Mouse (Mus musculus) liver, adult 2 months (tissue): ENCODE measurements at regions not wholly inside any gene's neighbourhood (a gene's known extent, or its start where the extent isn't known, plus 50 kb on each side); places are given as distances from the start of the nearest gene placed in this dataset.

Experiments
- DNase-seq: peaks from one replicate; pipeline ENCODE4 v3.0.0-alpha.2; 2011; ENCODE audit warnings: low read depth, low spot score; ENCODE audit errors: extremely low read depth
- H3K27ac ChIP-seq: fragments of 200-500 bp; replicated peaks from 2 replicates; pipeline ENCODE4 v1.5.1; 2012; ENCODE audit warnings: low read depth, mild to moderate bottlenecking, control low read depth, inconsistent platforms, low read length; ENCODE audit not compliant: insufficient read depth
- H3K27me3 ChIP-seq: fragments of 200-500 bp; 2 replicates; pipeline ENCODE4 v1.6.1; 2012; ENCODE audit warnings: mild to moderate bottlenecking, moderate library complexity, low read length, inconsistent platforms; ENCODE audit not compliant: control insufficient read depth, insufficient read depth
- H3K36me3 ChIP-seq: fragments of 200-500 bp; 2 replicates; pipeline ENCODE4 v1.6.1; 2012; ENCODE audit warnings: low read length, inconsistent platforms; ENCODE audit not compliant: control insufficient read depth, insufficient read depth
- H3K4me1 ChIP-seq: fragments of 200-500 bp; 2 replicates; pipeline ENCODE4 v1.6.1; 2011; ENCODE audit warnings: low read length; ENCODE audit not compliant: control insufficient read depth, insufficient read depth
- H3K4me3 ChIP-seq: fragments of 200-500 bp; 2 replicates; pipeline ENCODE4 v1.5.1; 2011; ENCODE audit warnings: low read depth, mild to moderate bottlenecking, control low read depth, low read length, moderate library complexity; ENCODE audit not compliant: insufficient read depth
- H3K79me2 ChIP-seq: fragments of 200-500 bp; 2 replicates; pipeline ENCODE4 v1.6.1; 2012; ENCODE audit warnings: inconsistent platforms, mild to moderate bottlenecking, low read length, moderate library complexity; ENCODE audit not compliant: control insufficient read depth, insufficient read depth
- H3K9ac ChIP-seq: fragments of 200-500 bp; 2 replicates; pipeline ENCODE4 v1.6.1; 2012; ENCODE audit warnings: low read depth, mild to moderate bottlenecking, control low read depth, inconsistent platforms, low read length
- CTCF ChIP-seq: fragments of 200-500 bp; IDR thresholded peaks from 2 replicates; pipeline ENCODE4 v1.5.1; 2011; ENCODE audit warnings: low read depth, low read length, control low read depth
- POLR2A ChIP-seq: fragments of 200-500 bp; IDR thresholded peaks from 2 replicates; pipeline ENCODE4 v1.6.1; 2011; ENCODE audit warnings: low read length, control low read depth; ENCODE audit not compliant: insufficient read depth; ENCODE audit errors: extremely low read depth
- WGBS: fragments of 180-500 bp; shearing (Covaris S2); methylation state at CpG from one replicate; pipeline ENCODE4 v1.1.7; 2018; 5-methylcytosine and 5-hydroxymethylcytosine counted together

GRCm38 (mm10) chr12:49732351-49732750, 347.4 kb downstream of the Gm43517 start:
- no peak for DNase-seq
- Histone ChIP-seq H3K79me2 (no peaks in the 10 kb centered on the region), H3K36me3 (no peaks in the 10 kb centered on the region), H3K4me3 (no peak overlapping the region), H3K4me1 (no peaks in the 10 kb centered on the region), H3K27ac (no peak overlapping the region), H3K9ac (no peak overlapping the region), H3K27me3 (no peaks in the 10 kb centered on the region)
- no peak for TF ChIP-seq POLR2A
- TF ChIP-seq CTCF = no peak

- Histone ChIP-seq H3K4me1 (no peaks in the 10 kb centered on the region), H3K27ac (no peak overlapping the region), H3K36me3 (no peaks in the 10 kb centered on the region), H3K9ac (no peak overlapping the region), H3K79me2 (no peaks in the 10 kb centered on the region), H3K4me3 (no peak overlapping the region), H3K27me3 (no peaks in the 10 kb centered on the region)
- 70% methylated on average over 4 of the region's 4 CpGs for WGBS
- no peak for DNase-seq
- TF ChIP-seq CTCF = no peak
- TF ChIP-seq POLR2A = no peak
These were observed 352.1 kb downstream of the Gm43517 start for GRCm38 (mm10) chr12:49737100-49737499.

GRCm38 (mm10) chr12:49739960-49740740, 355.2 kb downstream of the Gm43517 start:
- no peak overlapping the region for H3K9ac ChIP-seq
- H3K27me3 ChIP-seq = no peaks in the 10 kb centered on the region
- no peaks in the 10 kb centered on the region for H3K4me1 ChIP-seq
- H3K79me2 ChIP-seq = no peaks in the 10 kb centered on the region
- no peak overlapping the region for H3K27ac ChIP-seq
- H3K36me3 ChIP-seq = no peaks in the 10 kb centered on the region
- TF ChIP-seq POLR2A (no peak), CTCF (no peak)
- 77% methylated on average over 12 of the region's 12 CpGs for WGBS
- DNase-seq = no peak
- no peak overlapping the region for H3K4me3 ChIP-seq

- no peaks in the 10 kb centered on the region for H3K4me1 ChIP-seq
- no peak overlapping the region for H3K4me3 ChIP-seq
- no peak overlapping the region for H3K9ac ChIP-seq
- H3K79me2 ChIP-seq = no peaks in the 10 kb centered on the region
- H3K27me3 ChIP-seq = no peaks in the 10 kb centered on the region
- H3K36me3 ChIP-seq = no peaks in the 10 kb centered on the region
- no peak overlapping the region for H3K27ac ChIP-seq
- WGBS = 86% methylated on average over 2 of the region's 2 CpGs
- no peak for DNase-seq
- TF ChIP-seq CTCF (no peak), POLR2A (no peak)
These were observed 358.4 kb downstream of the Gm43517 start for GRCm38 (mm10) chr12:49743402-49743801.

- H3K27me3 ChIP-seq = no peaks in the 10 kb centered on the region
- no peak for DNase-seq
- H3K9ac ChIP-seq = no peak overlapping the region
- no peak overlapping the region for H3K4me3 ChIP-seq
- no peak overlapping the region for H3K27ac ChIP-seq
- TF ChIP-seq POLR2A = no peak
- TF ChIP-seq CTCF = no peak
- WGBS = 84% methylated on average over 2 of the region's 2 CpGs
- H3K36me3 ChIP-seq = no peaks in the 10 kb centered on the region
- no peaks in the 10 kb centered on the region for H3K4me1 ChIP-seq
- no peaks in the 10 kb centered on the region for H3K79me2 ChIP-seq
These were observed 362.1 kb downstream of the Gm43517 start for GRCm38 (mm10) chr12:49747081-49747480.

- Histone ChIP-seq H3K27ac (no peak overlapping the region), H3K27me3 (no peaks in the 10 kb centered on the region)
- 75% methylated on average over 4 of the region's 4 CpGs for WGBS
These were observed 373.4 kb downstream of the Gm43517 start for GRCm38 (mm10) chr12:49758391-49758790.

More at GRCm38 (mm10) chr12:49758391-49758790, 373.4 kb downstream of the Gm43517 start:
- no peaks in the 10 kb centered on the region for H3K36me3 ChIP-seq
- H3K4me1 ChIP-seq = no peaks in the 10 kb centered on the region
- H3K79me2 ChIP-seq = no peaks in the 10 kb centered on the region
- no peak overlapping the region for H3K9ac ChIP-seq
- TF ChIP-seq CTCF (no peak), POLR2A (no peak)
- no peak for DNase-seq
- no peak overlapping the region for H3K4me3 ChIP-seq
